Mouse (Mus musculus): ENCODE measurements at regions not wholly inside any gene's neighbourhood (a gene's known extent, or its start where the extent isn't known, plus 50 kb on each side); places are given as distances from the start of the nearest gene placed in this dataset.

- no peak for DNase-seq (ENCODE audit: low read depth, low spot score)
- no peak overlapping the region for H3K9ac ChIP-seq (ENCODE audit: control insufficient read depth, low read depth, low read length, poor library complexity, severe bottlenecking)
- H3K4me3 ChIP-seq (ENCODE audit: control insufficient read depth in 1 of 2, insufficient read depth in 1 of 2, low read depth in 2 of 2, low read length in 2 of 2), result no peak overlapping the region
- no peak overlapping the region for H3K27ac ChIP-seq (ENCODE audit: control insufficient read depth, low read depth, low read length)
- no peaks in the 10 kb centered on the region for H3K4me1 ChIP-seq (ENCODE audit: control insufficient read depth in 1 of 2, insufficient read depth in 2 of 2, low read length in 2 of 2)
- no peaks in the 10 kb centered on the region for H3K36me3 ChIP-seq (ENCODE audit: control insufficient read depth in 1 of 2, insufficient read depth in 2 of 2, low read length in 2 of 2)
- no peaks in the 10 kb centered on the region for H3K27me3 ChIP-seq (ENCODE audit: control insufficient read depth in 1 of 2, insufficient read depth in 2 of 2, low read length in 2 of 2)
- TF ChIP-seq MAFK (IDR thresholded peaks at IDR 0.05; ENCODE audit: borderline replicate concordance, low read depth, low read length), result no peak
- TF ChIP-seq NELFE (IDR thresholded peaks at IDR 0.05; ENCODE audit: low read depth, low read length), result no peak
- TF ChIP-seq TAL1 (IDR thresholded peaks at IDR 0.05; ENCODE audit: low read length), result no peak
- no peak for TF ChIP-seq MEF2A (IDR thresholded peaks at IDR 0.05; ENCODE audit: extremely low read depth, insufficient replicate concordance, low read depth, low read length, poor library complexity, severe bottlenecking)
- no peak for TF ChIP-seq ZKSCAN1 (IDR thresholded peaks at IDR 0.05; ENCODE audit: low read depth, low read length)
- TF ChIP-seq SIN3A (IDR thresholded peaks at IDR 0.05; ENCODE audit: low read length), result no peak
- no peak for TF ChIP-seq MYB (IDR thresholded peaks at IDR 0.05; ENCODE audit: low read depth, low read length)
- no peak for TF ChIP-seq POLR2A (IDR thresholded peaks at IDR 0.05; ENCODE audit: control insufficient read depth in 1 of 2, insufficient read depth in 1 of 2, low read depth in 1 of 2, low read length in 2 of 2, poor library complexity in 1 of 2)
- no peaks in the 10 kb centered on the region for H3K9me3 ChIP-seq (replicated peaks; ENCODE audit: insufficient read depth, low read length)
- no peaks in the 10 kb centered on the region for H3K79me2 ChIP-seq (ENCODE audit: control insufficient read depth, insufficient read depth, low read length, poor library complexity)
Measured at GRCm38 (mm10) chr15:93099840-93100239, 175.1 kb downstream of the Gxylt1 start.

GRCm38 (mm10) chr15:93096335-93096734, 178.6 kb downstream of the Gxylt1 start:
- Histone ChIP-seq H3K9me3 (replicated peaks; ENCODE audit: insufficient read depth, low read length) (no peaks in the 10 kb centered on the region), H3K79me2 (ENCODE audit: control insufficient read depth, insufficient read depth, low read length, poor library complexity) (no peaks in the 10 kb centered on the region), H3K36me3 (ENCODE audit: control insufficient read depth in 1 of 2, insufficient read depth in 2 of 2, low read length in 2 of 2) (no peaks in the 10 kb centered on the region), H3K27me3 (ENCODE audit: control insufficient read depth in 1 of 2, insufficient read depth in 2 of 2, low read length in 2 of 2) (no peaks in the 10 kb centered on the region), H3K4me3 (ENCODE audit: control insufficient read depth in 1 of 2, insufficient read depth in 1 of 2, low read depth in 2 of 2, low read length in 2 of 2) (no peak overlapping the region), H3K27ac (ENCODE audit: control insufficient read depth, low read depth, low read length) (no peak overlapping the region), H3K4me1 (ENCODE audit: control insufficient read depth in 1 of 2, insufficient read depth in 2 of 2, low read length in 2 of 2) (no peaks in the 10 kb centered on the region), H3K9ac (ENCODE audit: control insufficient read depth, low read depth, low read length, poor library complexity, severe bottlenecking) (no peak overlapping the region)
- DNase-seq (ENCODE audit: low read depth, low spot score), result no peak
- no peak for TF ChIP-seq POLR2AphosphoS5 (IDR thresholded peaks at IDR 0.05; ENCODE audit: borderline replicate concordance, low read depth, low read length)
- TF ChIP-seq TBP (IDR thresholded peaks at IDR 0.05; ENCODE audit: low read depth, low read length), result no peak
- no peak for TF ChIP-seq UBTF (IDR thresholded peaks at IDR 0.05; ENCODE audit: borderline replicate concordance, insufficient read depth, low read depth, low read length)
- TF ChIP-seq MEF2A (IDR thresholded peaks at IDR 0.05; ENCODE audit: extremely low read depth, insufficient replicate concordance, low read depth, low read length, poor library complexity, severe bottlenecking), result no peak
- TF ChIP-seq POLR2AphosphoS2 (IDR thresholded peaks at IDR 0.05; ENCODE audit: low read length), result no peak

- no peaks in the 10 kb centered on the region for H3K9me3 ChIP-seq (replicated peaks; ENCODE audit: insufficient read depth, low read length)
- no peak overlapping the region for H3K4me3 ChIP-seq (ENCODE audit: control insufficient read depth in 1 of 2, insufficient read depth in 1 of 2, low read depth in 2 of 2, low read length in 2 of 2)
- no peaks in the 10 kb centered on the region for H3K4me1 ChIP-seq (ENCODE audit: control insufficient read depth in 1 of 2, insufficient read depth in 2 of 2, low read length in 2 of 2)
- no peak overlapping the region for H3K27ac ChIP-seq (ENCODE audit: control insufficient read depth, low read depth, low read length)
- H3K79me2 ChIP-seq (ENCODE audit: control insufficient read depth, insufficient read depth, low read length, poor library complexity), result no peaks in the 10 kb centered on the region
- no peak for TF ChIP-seq EP300 (IDR thresholded peaks at IDR 0.05; ENCODE audit: low read depth in 1 of 2, low read length in 2 of 2)
- TF ChIP-seq HCFC1 (IDR thresholded peaks at IDR 0.05; ENCODE audit: low read depth, low read length), result no peak
- no peak for TF ChIP-seq BHLHE40 (IDR thresholded peaks at IDR 0.05; ENCODE audit: borderline replicate concordance, low read depth, low read length)
- no peak for TF ChIP-seq MAFK (IDR thresholded peaks at IDR 0.05; ENCODE audit: borderline replicate concordance, low read depth, low read length)
- no peak for TF ChIP-seq ZNF384 (IDR thresholded peaks at IDR 0.05; ENCODE audit: low read depth, low read length)
- no peak for TF ChIP-seq CHD1 (IDR thresholded peaks at IDR 0.05; ENCODE audit: low read depth, low read length)
- TF ChIP-seq CTCF (IDR thresholded peaks at IDR 0.05 in 2 of 3, conservative IDR thresholded peaks at IDR 0.05 in 1 of 3; ENCODE audit: control insufficient read depth in 1 of 3, insufficient read depth in 1 of 3, low read depth in 2 of 3, low read length in 3 of 3, poor library complexity in 1 of 3, severe bottlenecking in 1 of 3), result no peak
- TF ChIP-seq POLR2AphosphoS5 (IDR thresholded peaks at IDR 0.05; ENCODE audit: borderline replicate concordance, low read depth, low read length), result no peak
- TF ChIP-seq KAT2A (conservative IDR thresholded peaks at IDR 0.05; ENCODE audit: low read depth, low read length), result no peak
- no peak for TF ChIP-seq GABPA (IDR thresholded peaks at IDR 0.05; ENCODE audit: low read depth, low read length)
- TF ChIP-seq POLR2AphosphoS2 (IDR thresholded peaks at IDR 0.05; ENCODE audit: low read length), result no peak
- no peak for TF ChIP-seq RCOR1 (IDR thresholded peaks at IDR 0.05; ENCODE audit: low read depth, low read length)
- no peaks in the 10 kb centered on the region for H3K27me3 ChIP-seq (ENCODE audit: control insufficient read depth in 1 of 2, insufficient read depth in 2 of 2, low read length in 2 of 2)
- no peak for DNase-seq (ENCODE audit: low read depth, low spot score)
- H3K36me3 ChIP-seq (ENCODE audit: control insufficient read depth in 1 of 2, insufficient read depth in 2 of 2, low read length in 2 of 2), result no peaks in the 10 kb centered on the region
- no peak overlapping the region for H3K9ac ChIP-seq (ENCODE audit: control insufficient read depth, low read depth, low read length, poor library complexity, severe bottlenecking)
Measured at GRCm38 (mm10) chr15:93095224-93095623, 179.8 kb downstream of the Gxylt1 start.
